16 mouse cellular contexts compared by ENCODE assay signal in the genomic region with DNA sequence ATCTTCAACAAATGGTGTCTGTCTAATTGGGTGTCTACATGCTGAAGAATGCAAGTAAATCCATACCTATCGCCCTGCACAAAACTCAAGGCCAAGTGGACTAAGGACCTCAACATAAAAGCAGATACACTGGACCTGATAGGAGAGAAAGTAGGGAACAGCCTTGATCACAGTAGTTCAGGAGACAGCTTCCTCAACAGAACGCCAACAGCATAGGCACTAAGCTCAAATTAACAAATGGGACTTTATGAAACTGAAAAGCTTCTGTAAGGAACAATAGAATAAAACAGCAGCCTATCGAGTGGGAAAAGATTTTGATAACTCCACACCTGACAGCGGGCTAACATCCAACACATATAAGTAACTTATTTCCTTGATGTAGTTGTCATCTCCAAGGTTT.
"Had no signal": no experiment of that assay in that cellular context is flagged by ENCODE, and none has a peak within 500 bp of the region (broad histone marks: within the 10 kb centered on the region; RNA-seq: fewer than 3 reads in every experiment).

No protein-coding gene starts in this region.

- H3K4me1 ChIP-seq: neural tube, embryonic 13.5 days; neural tube, embryonic 15.5 days; stomach, embryonic 15.5 days had no signal

- H3K9me3 ChIP-seq: neural tube, embryonic 13.5 days; neural tube, embryonic 15.5 days; stomach, embryonic 15.5 days had no signal

- H3K4me2 ChIP-seq: neural tube, embryonic 13.5 days; neural tube, embryonic 15.5 days; stomach, embryonic 15.5 days had no signal

- DNase-seq: retina, postnatal 1 day; right cerebral cortex, adult 18-20 months; right cerebral cortex, postnatal 14 days; right cerebral cortex, postnatal 25 days; right cerebral cortex, postnatal 4 days; spleen, adult 18-20 months; thymus, adult 18-20 months; thymus, adult 2 months; thymus, postnatal 14 days; thymus, postnatal 25 days; thymus, postnatal 36 days; thymus, postnatal 4 days had no signal

- H3K4me3 ChIP-seq: neural tube, embryonic 13.5 days; neural tube, embryonic 15.5 days; stomach, embryonic 15.5 days had no signal

- H3K27me3 ChIP-seq: neural tube, embryonic 13.5 days; neural tube, embryonic 15.5 days; stomach, embryonic 15.5 days had no signal

- H3K9ac ChIP-seq: neural tube, embryonic 13.5 days; neural tube, embryonic 15.5 days; stomach, embryonic 15.5 days had no signal

- H3K27ac ChIP-seq: neural tube, embryonic 13.5 days; neural tube, embryonic 15.5 days; stomach, embryonic 15.5 days; stomach, postnatal 0 days had no signal
